Mouse (Mus musculus): Measurements from ENCODE around the gene Cdk17.
A peak's percentile ranks its signal among the peaks of the same experiment; 100 is the strongest.
"Not testable (repeated sequence)": the region's sequence is repeated elsewhere in the genome, so short reads cannot be mapped to it uniquely, and the experiment has no call there.

The Cdk17 gene

DNA sequence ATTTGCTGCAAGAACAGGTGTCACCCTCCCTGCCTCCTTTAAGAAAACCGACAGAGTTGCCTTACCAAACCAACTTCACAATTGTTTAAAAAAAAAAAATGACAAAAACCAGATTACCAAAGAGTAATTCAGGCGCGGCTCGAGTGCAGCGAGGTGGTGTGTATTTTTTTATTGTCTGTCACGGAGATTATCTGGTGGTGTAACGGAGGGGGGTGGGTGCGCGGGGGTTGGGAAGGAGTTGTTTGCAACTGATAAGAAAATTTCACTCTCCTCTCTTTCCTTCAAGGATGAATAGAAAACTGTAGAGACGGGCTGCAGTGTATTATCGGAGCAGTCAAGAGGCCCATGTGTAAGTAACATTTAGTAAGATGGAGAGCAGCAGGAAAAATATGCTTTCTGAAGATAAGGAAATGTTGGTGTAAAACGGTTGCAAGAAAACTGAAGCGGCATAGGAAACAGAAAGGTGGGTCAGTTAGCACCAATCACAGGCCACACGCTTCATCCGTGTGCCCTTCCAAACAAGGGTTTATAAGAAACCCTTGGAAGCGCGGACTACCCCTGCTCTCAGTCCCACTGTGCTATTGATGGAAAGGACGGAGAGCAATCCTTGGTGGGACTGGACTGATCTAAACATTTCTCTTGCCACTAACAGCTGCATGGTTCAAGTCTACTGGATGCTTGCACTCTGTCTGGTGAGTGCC, 17.2 kb upstream of the Cdk17 start:
- DNase-seq = no peak

GRCm38 (mm10) chr10:93143986-93144314, 16.7 kb upstream of the Cdk17 start:
- no peak for DNase-seq

DNA sequence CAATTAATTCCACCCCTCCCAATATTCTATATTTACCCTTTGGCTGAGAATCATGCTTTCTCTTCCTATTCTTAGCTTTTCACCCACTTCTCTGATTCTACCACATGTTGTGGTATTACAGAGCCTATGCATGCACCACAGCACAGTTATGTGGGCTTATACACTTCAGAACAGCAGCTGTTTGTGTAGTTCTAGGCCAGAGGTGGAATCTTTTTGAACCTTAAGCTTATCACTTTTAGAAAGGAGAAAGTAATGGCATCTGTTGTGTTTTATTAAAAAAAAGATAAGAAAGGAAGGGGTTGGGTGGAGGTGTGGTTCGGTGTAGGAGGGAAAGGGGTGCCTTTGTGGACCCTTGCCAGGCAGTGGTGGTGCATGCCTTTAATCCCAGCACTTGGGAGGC, 16.1 kb upstream of the Cdk17 start:
- no peak for DNase-seq

DNA sequence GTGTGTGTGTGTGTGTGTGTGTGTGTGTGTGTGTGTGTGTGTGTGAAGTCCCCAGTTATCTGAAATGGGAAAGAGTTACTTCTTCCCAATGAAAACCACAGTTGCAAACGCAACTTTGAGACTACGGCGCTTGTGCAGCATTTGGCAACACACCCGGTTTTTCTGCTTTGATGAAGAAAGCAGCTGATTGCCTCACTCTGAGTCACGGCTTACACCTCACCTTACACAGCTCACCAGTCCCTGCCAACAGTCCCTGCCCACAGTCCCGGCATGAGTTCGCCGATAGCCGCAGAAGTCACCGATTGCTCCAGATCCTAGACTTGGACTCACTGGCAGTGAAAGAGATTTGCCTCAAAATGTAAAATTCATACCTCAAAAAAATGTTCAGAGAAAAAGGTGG, 15.6 kb upstream of the Cdk17 start:
- DNase-seq = peak; percentile 51 to 65

DNA sequence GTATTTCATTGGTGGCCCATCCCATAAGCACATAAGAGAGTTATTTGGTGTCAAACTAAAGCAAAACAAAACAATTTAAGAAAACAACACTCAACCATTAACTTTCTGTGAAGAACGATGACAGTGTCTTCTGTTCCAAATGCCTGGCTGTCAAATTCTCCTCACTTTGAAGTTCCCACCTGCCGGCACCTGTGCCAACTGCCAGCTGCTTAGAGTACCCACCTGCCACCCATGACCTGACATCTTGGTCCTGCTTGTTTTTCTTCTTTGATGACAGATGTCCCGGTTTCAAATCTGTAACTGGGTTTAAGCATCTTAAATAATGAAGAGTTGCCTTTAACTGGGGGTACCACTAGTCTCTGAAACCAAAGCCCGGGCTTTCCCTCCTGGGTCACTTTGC, 14.1 kb upstream of the Cdk17 start:
- DNase-seq = no peak

GRCm38 (mm10) chr10:93147691-93148090, 13.0 kb upstream of the Cdk17 start:
- DNase-seq = no peak

- no peak for DNase-seq
These were observed 11.1 kb upstream of the Cdk17 start for GRCm38 (mm10) chr10:93149597-93149996.

DNA sequence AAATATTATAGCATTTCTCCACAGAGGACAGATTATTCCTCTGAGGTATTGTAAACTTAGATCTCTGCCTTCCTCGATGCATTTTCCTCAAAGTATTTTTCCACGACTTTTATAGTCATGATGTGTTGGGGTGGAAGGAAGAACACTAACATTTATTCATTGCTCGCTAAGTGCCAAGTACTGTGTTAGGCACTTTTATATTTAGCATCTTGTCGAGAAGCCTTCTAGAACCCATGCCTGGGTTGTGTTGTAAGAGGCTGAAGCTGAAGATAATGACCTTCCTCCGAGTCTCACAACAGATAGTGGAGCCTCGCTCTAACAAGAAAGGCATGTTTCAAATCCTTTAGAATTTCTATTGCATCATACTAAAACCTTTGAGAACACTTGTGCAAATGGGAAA, 8.9 kb upstream of the Cdk17 start:
- no peak for DNase-seq

DNA sequence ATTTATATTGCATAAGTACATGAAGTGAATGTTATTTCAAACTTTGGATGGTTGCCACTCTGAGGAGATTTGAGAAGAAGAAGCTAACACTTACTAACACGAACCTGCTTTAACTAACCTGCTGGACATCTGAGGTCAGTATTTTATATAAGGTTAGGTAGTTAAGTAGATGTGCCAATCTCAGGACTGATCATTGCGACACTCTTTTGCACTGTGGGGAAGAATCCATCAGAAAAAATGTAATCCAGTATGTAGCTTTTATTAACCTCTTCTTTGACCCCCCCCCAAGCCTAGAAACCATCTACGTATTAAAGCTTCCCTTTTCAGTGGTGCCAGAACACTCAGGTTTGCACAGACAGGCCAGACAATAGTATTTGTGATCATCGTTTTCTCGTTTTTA, 8.0 kb upstream of the Cdk17 start:
- no peak for DNase-seq

- not testable (repeated sequence) for DNase-seq
These were observed 7.3 kb upstream of the Cdk17 start for GRCm38 (mm10) chr10:93153404-93153803.

- DNase-seq = no peak
These were observed 801 bp upstream of the Cdk17 start for GRCm38 (mm10) chr10:93159651-93160496.

DNA sequence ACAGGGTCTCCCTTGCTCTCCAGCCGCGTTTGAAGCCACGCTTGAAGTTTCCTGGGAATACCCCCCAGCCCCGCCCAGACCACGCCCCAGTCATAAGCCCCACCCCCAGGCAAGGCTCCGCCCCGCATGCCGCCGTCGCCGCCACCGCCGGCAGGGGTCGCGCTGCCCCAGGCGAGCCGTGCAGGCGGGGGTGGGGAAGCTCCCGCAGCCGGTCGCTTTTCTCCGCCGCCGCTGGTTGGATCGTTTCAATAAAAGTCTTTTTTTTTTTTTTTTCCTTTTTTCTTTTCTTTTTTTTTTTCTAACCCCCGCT, 223 bp upstream of the Cdk17 start:
- peak in 1 of 2 experiments; percentile 92 for DNase-seq

DNA sequence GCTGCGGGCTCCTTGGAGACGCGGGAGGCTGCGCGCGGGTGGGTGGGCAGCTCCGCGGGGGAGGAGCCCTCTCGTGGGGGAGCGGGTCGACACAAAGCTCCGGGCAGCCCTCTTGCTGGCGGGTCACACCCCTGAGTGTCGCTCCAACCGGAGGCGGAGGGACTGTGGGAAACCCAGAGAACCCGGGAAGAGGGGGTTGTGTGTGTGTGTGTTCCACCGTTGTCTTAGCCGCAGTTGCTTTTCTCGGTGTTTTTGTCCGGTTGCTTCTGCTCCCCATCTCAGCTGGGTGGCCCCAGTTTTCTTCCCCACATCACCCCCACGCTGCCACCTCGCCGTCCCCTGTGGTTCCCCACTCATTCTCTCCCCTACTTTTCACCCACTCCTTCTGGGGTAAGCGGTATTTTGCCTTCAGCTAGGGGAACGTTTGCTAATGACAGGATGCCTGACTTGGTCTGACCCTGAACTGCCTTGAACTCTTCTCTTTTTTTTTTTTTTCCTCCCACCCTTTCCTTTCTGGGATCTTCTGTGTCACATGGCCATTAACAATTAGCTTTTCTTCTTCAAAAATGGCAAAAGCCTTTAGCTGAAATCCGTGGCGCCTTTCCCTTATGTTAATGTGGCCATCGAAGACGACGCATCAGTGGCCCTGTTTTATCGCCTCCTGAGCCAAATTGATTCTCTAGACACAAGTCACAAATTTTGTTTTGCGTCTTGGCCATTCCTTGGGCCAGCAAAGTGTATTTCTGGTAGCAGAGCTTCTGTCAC, 1.0 kb downstream of the Cdk17 start:
- peak; percentile 73 to 82 for DNase-seq

DNA sequence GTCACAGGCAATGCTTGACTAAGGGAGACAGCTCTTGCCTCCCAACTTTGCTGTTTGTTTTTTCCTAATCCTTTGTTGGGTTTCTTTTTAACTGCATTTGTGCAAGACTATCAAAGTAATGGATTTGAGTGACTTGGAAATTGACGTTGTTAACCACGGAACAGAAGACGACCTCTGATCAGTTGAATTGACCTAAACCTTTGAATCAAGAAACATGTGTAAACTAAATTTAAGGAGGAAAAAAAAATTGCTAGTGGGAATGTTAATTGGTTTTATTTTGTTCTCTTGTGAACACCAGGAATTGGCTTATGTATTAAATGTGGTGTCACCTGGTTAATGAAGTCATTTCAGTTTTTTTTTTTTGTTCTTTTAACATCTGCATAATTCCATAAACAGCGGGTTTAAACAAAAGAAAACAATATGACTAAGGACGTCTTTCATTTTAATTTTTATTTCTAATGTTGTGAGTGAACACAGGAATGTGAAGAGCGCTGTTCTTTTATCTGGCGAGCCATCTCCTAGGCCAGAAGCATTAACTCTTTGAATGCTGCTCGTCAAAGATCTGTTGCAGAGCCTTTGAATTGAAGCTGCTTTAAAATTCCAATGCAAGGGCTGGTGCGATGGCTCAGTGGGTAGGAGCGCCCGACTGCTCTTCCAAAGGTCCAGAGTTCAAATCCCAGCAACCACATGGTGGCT, 1.7 kb downstream of the Cdk17 start:
- no peak for DNase-seq

DNA sequence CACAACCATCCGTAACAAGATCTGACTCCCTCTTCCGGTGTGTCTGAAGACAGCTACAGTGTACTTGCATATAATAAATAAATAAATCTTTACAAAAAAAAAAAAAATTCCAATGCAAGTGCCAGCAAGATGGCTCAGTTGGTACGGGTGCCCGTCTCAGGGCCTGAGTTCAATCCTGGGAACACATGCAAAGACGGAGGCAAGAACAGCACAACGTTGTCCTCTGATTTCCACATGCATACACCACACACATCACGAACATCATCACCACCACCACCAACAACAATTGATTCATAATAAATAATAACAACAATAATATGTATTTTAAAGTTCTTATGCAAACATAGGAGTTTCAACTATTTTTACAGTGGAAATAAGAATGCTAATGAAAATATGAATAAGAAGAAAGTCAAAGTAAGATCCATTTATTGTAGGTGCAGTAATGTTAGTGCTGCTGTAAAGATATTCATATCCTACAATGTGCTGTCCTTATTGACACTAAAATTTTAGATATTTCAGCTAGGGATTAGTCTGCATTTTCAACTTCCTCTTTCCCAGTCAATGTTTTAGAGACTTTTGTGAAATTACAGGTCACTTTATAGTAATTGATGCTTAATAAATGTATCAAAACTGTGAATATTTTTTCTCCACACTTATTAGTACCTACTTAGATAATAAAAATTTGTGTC, 2.4 kb downstream of the Cdk17 start:
- DNase-seq = no peak

DNA sequence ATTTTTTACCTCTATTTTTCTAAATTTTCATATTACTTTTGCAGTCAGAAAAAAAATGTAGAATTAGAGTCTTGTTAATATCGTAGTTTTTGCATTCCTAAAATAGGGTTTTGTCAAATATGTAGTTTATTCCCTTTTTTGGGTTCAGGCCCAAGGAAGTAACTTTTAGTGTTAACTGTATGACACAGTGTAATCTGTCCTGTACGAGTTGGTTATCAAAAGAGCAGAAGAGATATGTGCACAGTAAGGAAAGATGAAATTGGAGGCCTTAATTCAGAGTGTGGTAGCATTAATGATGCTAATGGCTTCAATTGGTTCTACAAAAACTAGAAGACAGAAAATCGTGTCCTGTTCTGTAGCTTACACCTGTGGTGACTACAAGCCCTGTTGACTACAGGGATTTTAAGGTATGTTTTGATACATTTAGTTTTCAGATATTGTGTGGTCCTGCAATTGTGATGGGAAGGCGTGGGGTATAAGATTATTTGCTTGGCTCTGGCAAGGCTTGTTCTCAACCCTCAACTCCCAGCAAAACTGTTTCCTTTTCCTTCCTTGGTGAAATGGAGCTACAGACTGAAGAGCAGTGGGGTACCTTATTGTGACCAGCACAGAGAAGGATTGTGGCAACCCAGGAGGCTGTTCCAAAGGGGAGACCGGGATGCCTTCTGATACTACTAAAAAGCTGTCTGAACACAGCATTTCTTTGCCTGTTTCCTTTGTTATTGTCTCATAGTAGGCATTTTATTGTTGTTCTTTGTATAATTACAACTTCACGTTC, 3.2 kb downstream of the Cdk17 start:
- no peak for DNase-seq

DNA sequence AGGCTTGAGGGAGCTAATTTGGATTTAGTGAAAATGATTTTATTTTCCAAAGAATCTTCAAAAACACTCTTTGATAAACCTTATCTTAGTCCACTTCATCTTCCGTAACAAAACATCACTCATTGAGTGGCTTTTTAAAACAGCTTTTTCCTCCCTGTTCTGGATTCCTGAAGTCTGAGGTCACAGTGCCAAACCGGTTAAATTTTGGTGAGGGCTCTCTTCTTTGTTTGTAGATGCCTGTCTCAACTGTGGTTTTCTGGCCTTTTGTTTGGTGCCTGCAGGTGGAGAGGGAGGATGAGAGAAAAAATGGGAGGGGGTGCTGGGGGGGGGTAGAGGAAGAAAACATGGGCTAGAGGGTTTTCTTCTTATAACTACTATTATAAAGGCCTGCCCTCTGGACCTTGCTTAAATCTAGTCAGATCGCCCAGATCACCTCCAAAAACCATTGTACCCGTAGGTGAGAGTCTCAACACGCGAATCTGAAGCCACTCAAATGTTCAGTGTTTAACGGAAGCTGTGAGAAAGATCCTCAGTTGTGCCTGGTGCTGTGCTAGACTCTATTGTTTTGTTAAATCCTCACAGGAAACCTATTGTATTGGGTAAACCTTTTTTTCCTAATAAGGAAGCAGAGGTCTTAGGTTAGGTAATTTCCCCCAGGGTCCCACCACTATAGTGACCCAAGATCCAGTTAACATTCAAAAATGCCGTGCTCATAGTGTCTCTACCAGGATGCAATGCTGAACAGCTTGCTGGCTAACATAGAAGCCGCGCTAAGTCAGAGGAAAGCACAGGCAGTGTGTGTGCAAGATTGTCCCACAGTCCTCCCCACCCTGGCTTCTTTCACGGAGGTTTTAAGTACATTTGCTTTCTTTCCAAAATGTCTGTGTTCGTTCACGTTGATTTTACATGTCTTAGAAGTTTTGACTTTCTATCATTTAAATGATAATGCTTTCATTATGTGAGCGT, 5.0 kb downstream of the Cdk17 start:
- DNase-seq = no peak

DNA sequence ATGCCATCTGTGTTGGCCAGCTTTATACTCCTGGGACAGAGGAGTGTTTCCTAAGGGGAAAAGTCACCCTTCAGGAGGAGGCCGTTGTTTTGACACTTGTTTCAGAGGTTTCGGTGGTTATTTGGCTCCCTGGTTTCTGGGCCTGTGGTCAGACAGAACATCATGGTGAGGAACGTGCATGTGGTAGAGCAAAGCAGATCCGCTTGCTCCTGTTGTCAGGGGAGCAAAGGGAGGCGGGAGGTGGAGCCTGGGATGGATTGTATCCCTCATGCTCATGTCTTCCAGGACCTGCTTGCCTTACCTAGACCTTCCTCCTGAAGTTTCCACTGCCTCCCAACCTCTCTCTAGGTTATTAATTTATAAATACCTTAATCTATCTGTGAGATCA, 5.7 kb downstream of the Cdk17 start:
- DNase-seq = no peak

DNA sequence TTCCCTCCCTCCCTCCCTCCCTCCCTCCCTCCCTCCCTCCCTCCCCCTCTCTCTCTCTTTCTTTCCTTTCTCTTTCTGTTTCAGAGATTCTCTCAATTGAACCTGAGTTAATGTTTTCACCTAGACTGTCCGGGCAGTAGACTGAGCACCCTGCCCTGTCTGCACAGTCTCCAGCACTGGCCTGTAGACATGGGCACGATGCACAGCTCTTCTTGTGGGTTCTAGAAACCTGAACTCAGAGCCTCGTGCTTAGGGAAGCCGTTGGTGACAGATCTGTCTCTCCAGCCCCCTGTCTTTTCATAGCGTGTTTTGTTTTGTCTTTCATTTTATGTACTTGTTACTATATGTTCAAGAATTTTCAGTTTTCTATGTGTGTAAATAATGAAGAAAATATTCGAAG, 6.6 kb downstream of the Cdk17 start:
- no peak for DNase-seq

DNA sequence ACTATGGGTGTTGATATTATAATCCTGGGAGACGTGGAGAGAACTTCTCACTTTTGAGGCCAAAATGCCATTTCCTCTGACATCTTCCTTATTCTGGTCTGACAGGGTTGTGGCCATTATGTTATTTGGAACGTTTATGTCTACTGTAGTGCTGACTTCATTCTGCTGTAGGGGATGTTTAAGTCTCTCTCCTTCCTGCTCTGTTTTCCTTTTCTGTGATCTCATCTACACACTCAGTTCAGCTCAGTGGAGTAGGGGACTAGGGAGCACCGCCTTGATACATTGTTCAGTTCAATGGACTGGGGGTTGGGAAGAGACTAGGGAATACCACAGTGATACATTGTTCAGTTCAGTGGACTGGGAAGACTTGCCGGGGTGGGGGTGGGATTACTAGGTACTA, 7.4 kb downstream of the Cdk17 start:
- no peak for DNase-seq

All from lung, postnatal 4 days (tissue).